Mouse (Mus musculus): ENCODE data around the gene Renbp.

Gene Renbp

GRCm38 (mm10) chrX:73921285-73921822, 9.3 kb downstream of the Renbp start:
- peak; percentile 7 for DNase-seq (ENCODE audit: low spot score)

DNA sequence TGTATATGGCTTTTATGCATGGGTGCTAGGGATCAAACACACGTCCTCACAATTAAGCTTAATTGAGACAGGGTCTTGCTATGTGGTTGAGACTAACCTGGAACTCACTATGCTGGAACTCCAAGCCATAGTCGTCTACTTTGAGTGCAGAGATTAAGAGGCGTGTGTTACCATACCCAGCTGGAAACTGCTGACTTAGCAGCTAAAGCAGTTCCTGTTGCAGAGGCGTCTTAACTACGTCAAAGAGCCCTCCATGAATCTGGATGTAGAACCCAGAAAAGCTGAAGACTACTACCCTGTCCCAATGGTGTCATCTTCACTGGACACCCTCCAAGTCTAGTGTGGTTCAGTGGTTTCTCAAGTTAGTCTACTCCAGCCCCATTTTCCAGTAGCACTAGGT, 12.0 kb downstream of the Renbp start:
- no peak for DNase-seq (ENCODE audit: low spot score)

DNA sequence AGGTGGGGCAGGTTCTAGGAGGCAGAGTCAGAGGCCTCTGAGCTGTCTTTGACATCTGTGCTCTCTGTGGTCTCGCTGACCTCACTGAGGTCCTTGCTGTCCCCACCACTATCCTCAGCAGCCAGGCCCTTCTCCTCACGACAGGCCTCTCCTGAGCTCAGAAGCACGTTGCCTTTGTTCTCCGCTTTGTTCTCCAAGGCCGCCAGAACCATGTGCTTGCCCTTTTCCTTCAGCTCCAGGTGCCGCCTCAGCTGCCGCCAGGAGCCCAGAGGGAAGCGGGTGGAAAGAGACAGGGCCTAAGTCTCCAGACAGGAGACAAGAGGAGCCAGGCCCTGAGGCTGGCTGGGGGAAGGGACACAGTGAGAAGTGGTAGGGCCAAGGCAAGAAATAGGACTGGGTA, 13.7 kb downstream of the Renbp start:
- DNase-seq (ENCODE audit: low spot score), result no peak

- DNase-seq (ENCODE audit: low spot score), result peak; percentile 91
Observed at GRCm38 (mm10) chrX:73914827-73915703, 15.6 kb downstream of the Renbp start.

GRCm38 (mm10) chrX:73911588-73911987, 19.1 kb downstream of the Renbp start:
- DNase-seq (ENCODE audit: low spot score), result no peak

- DNase-seq (ENCODE audit: low spot score), result peak; percentile 7
Observed at GRCm38 (mm10) chrX:73911156-73911555, 19.5 kb downstream of the Renbp start.

- DNase-seq (ENCODE audit: low spot score), result no peak
Observed at GRCm38 (mm10) chrX:73910451-73910850, 20.2 kb downstream of the Renbp start.

GRCm38 (mm10) chrX:73910049-73910448, 20.6 kb downstream of the Renbp start:
- DNase-seq (ENCODE audit: low spot score), result no peak

DNA sequence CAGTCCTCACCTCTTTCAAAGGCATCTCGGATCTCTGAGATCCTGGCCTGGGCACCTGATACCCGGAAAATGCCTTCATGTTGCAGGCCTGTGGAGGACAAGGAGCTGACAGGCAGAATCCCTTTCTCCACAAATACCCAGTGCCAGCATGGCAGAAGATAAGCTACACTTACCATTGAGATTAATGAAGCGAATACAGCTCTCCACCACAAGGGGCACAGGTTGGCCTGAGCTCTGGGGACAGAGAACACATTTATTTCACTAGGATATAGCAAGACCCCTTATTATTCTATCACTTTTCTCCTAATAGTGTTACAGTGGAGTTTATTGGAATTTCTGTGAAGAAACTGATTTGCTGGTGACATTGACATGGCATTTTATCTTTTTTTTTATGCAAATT, 32.7 kb downstream of the Renbp start:
- DNase-seq (ENCODE audit: low spot score), result no peak

DNA sequence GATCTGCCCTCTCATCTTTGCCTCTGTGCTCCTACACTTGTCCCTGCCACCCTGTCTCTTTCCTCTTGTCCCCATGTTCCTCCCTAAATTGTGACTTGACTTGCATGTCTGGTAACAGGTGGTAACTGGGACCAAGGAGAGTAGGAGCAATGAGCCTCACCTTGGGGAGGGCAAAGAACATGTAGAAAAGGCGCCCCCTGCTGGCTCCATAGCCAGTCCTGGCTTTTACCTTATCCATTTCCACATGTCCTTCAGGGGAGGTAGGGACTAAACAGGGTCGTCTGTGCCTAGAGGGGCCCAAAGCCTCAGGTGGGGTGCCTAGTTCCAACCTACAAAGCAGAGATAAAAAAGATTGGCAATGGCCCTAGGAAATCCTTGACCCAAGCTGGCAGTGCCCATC, 34.9 kb downstream of the Renbp start, which contains the start of gene L1cam:
TSS of gene L1cam (minus strand) at position 387 of the 400 bp plus-strand sequence.
- DNase-seq (ENCODE audit: low spot score), result peak; percentile 61

GRCm38 (mm10) chrX:73892833-73893232, 37.8 kb downstream of the Renbp start:
- no peak for DNase-seq (ENCODE audit: low spot score)

GRCm38 (mm10) chrX:73891551-73892152, 39.0 kb downstream of the Renbp start, which contains the start of gene Avpr2:
Gene Avpr2, plus strand, starts transcription at chrX:73892102.
- no peak for DNase-seq (ENCODE audit: low spot score)

GRCm38 (mm10) chrX:73881463-73881862, 49.2 kb downstream of the Renbp start:
- no peak for DNase-seq (ENCODE audit: low spot score)

DNA sequence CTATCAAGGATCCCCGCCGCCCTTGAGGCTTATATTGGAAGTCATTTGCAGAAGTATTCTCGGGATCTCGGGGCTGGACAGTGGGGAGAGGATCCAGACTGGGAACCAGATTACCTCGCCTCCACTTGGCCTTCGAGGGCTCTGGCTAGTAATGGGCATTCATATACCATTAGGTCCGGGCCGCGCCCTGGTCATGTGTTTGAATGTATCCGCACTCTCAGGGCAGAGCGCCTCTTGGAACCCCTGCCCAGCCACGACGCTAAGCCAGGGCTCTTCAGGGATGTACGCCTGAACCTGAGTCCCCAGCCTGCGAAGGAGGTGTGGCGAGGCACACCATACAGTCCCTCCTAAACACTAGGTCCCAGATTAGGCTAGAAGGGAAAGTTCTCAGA, 49.6 kb downstream of the Renbp start:
- no peak for DNase-seq (ENCODE audit: low spot score)

GRCm38 (mm10) chrX:73880194-73881035, 50.2 kb downstream of the Renbp start:
- no peak for DNase-seq (ENCODE audit: low spot score)

DNA sequence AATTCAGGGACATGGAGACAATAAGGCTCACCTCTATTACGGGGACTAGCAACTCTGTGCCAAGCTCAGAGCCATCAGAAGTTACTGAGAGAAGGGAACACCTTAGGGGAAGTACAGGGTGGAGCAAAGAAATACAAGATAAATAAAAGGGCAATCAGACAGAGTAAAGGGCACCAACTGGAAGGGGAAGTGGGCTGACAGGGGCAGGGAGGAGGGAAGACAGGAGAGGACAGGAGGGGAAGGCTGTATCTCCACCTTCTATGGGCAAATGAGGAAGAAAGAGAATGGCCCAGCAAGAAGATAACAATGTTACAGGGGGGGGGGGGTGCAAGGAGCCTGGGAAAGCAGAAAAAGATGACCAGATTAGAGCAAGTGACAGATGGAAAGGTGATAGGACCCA, 53.6 kb downstream of the Renbp start:
- no peak for DNase-seq (ENCODE audit: low spot score)

GRCm38 (mm10) chrX:73875881-73876280, 54.8 kb downstream of the Renbp start:
- no peak for DNase-seq (ENCODE audit: low spot score)

Measured in layer of hippocampus, adult 11-12 months (tissue).